Mouse (Mus musculus): ENCODE data around the gene Exosc6.
"Not testable (repeated sequence)": the region's sequence is repeated elsewhere in the genome, so short reads cannot be mapped to it uniquely, and the experiment has no call there.

The Exosc6 gene

GRCm38 (mm10) chr8:111056158-111056663, at the start of gene Exosc6:
Gene Exosc6, plus strand, starts transcription at chr8:111056339.
- peak; percentile 93 to 94 for DNase-seq

GRCm38 (mm10) chr8:111010230-111010991, 45.7 kb upstream of the Exosc6 start:
- not testable (repeated sequence) for DNase-seq

- not testable (repeated sequence) for DNase-seq
These were observed 29.5 kb upstream of the Exosc6 start for GRCm38 (mm10) chr8:111026609-111027008.

- peak; percentile 91 to 92 for DNase-seq
These were observed 28.7 kb upstream of the Exosc6 start for GRCm38 (mm10) chr8:111027391-111027937.

- no peak for DNase-seq
These were observed 26.6 kb upstream of the Exosc6 start for GRCm38 (mm10) chr8:111029589-111029988.

GRCm38 (mm10) chr8:111030045-111030444, 26.1 kb upstream of the Exosc6 start:
- no peak for DNase-seq

- DNase-seq: no peak
These were observed 24.6 kb upstream of the Exosc6 start, which contains the start of gene Ddx19b for GRCm38 (mm10) chr8:111031572-111031971. Gene Ddx19b, minus strand, starts transcription at chr8:111031751.

- no peak for DNase-seq
These were observed 23.2 kb upstream of the Exosc6 start, which contains the start of gene Aars for GRCm38 (mm10) chr8:111032916-111033315. Gene Aars, plus strand, starts transcription at chr8:111033144.

- peak; percentile 98 to 99 for DNase-seq
These were observed 22.5 kb upstream of the Exosc6 start for GRCm38 (mm10) chr8:111033482-111034215.

GRCm38 (mm10) chr8:111034276-111034675, 21.9 kb upstream of the Exosc6 start:
- peak; percentile 55 to 69 for DNase-seq

- no peak for DNase-seq
These were observed 19.5 kb upstream of the Exosc6 start for GRCm38 (mm10) chr8:111036591-111036990.

GRCm38 (mm10) chr8:111042546-111042945, 13.6 kb upstream of the Exosc6 start:
- no peak for DNase-seq

- peak in 1 of 2 experiments; percentile 47 for DNase-seq
These were observed 12.0 kb upstream of the Exosc6 start for GRCm38 (mm10) chr8:111044003-111044734.

- DNase-seq: no peak
These were observed 7.4 kb upstream of the Exosc6 start for GRCm38 (mm10) chr8:111048694-111049093.

GRCm38 (mm10) chr8:111049106-111049505, 7.0 kb upstream of the Exosc6 start:
- DNase-seq: no peak

- peak in 1 of 2 experiments; percentile 34 for DNase-seq
These were observed 2.2 kb upstream of the Exosc6 start for GRCm38 (mm10) chr8:111053827-111054518.

- no peak for DNase-seq
These were observed 1.0 kb upstream of the Exosc6 start for GRCm38 (mm10) chr8:111055031-111055634.

- DNase-seq: no peak
These were observed 478 bp upstream of the Exosc6 start for GRCm38 (mm10) chr8:111055661-111056060.

- DNase-seq: peak; percentile 61 to 62
These were observed 653 bp downstream of the Exosc6 start for GRCm38 (mm10) chr8:111056691-111057293.

- DNase-seq: no peak
These were observed 2.9 kb downstream of the Exosc6 start for GRCm38 (mm10) chr8:111058946-111059572.

- no peak for DNase-seq
These were observed 5.5 kb downstream of the Exosc6 start for GRCm38 (mm10) chr8:111061688-111062071.
